Mouse (Mus musculus) kidney, postnatal 0 days (tissue): ENCODE measurements at regions not wholly inside any gene's neighbourhood (a gene's known extent, or its start where the extent isn't known, plus 50 kb on each side); places are given as distances from the start of the nearest gene placed in this dataset.

Source experiments
- ATAC-seq: fragments of 200-750 bp; cut with Nextera tagmentation; replicated peaks from 2 replicates; pipeline ENCODE4 v1.8.0; 2017; ENCODE audit warnings: low read depth, moderate number of reproducible peaks, moderate TSS enrichment, moderate library complexity; ENCODE audit not compliant: low FRiP score
- DNase-seq: peaks from one replicate; pipeline ENCODE4 v3.0.0-alpha.2; 2016; ENCODE audit warnings: low spot score
- H3K27ac ChIP-seq: fragments of 300-500 bp; sonication (generic); 2 replicates; pipeline ENCODE4 v1.5.1; 2014; ENCODE audit warnings: mild to moderate bottlenecking
- H3K27me3 ChIP-seq: fragments of 300-500 bp; sonication (generic); 2 replicates; pipeline ENCODE4 v1.6.1; 2014; ENCODE audit warnings: low read length, mixed read lengths; ENCODE audit not compliant: insufficient read depth
- H3K36me3 ChIP-seq: fragments of 300-500 bp; sonication (generic); 2 replicates; pipeline ENCODE4 v1.6.1; 2014; ENCODE audit warnings: low read length, mixed read lengths; ENCODE audit not compliant: insufficient read depth
- H3K4me1 ChIP-seq: fragments of 300-500 bp; sonication (generic); replicated peaks from 2 replicates; pipeline ENCODE4 v1.6.1; 2014; ENCODE audit warnings: antibody characterized with exemption, low read length, mixed read lengths; ENCODE audit not compliant: insufficient read depth
- H3K4me2 ChIP-seq: fragments of 300-500 bp; sonication (generic); 2 replicates; pipeline ENCODE4 v1.6.1; 2014; ENCODE audit warnings: mild to moderate bottlenecking, low read length, moderate library complexity, mixed read lengths
- H3K4me3 ChIP-seq: fragments of 300-500 bp; sonication (generic); replicated peaks from 2 replicates; pipeline ENCODE4 v1.5.1; 2014; ENCODE audit warnings: low read depth, low read length
- H3K9ac ChIP-seq: fragments of 300-500 bp; sonication (generic); 2 replicates; pipeline ENCODE4 v1.6.1; 2014; ENCODE audit warnings: low read depth, low read length
- H3K9me3 ChIP-seq: fragments of 300-500 bp; sonication (generic); replicated peaks from 2 replicates; pipeline ENCODE4 v1.6.1; 2016; ENCODE audit warnings: low read length, inconsistent platforms, mixed read lengths
- CTCF ChIP-seq: IDR thresholded peaks from 2 replicates; pipeline ENCODE4 v1.5.1; 2016; ENCODE audit warnings: antibody characterized with exemption, low read depth, mild to moderate bottlenecking, moderate library complexity
- WGBS: fragments of 180-500 bp; shearing (Covaris S2); extraction: QIAGEN DNeasy Blood & Tissue Kit; methylation state at CpG from one replicate; pipeline ENCODE4 v1.1.7; 2014; 5-methylcytosine and 5-hydroxymethylcytosine counted together

DNA sequence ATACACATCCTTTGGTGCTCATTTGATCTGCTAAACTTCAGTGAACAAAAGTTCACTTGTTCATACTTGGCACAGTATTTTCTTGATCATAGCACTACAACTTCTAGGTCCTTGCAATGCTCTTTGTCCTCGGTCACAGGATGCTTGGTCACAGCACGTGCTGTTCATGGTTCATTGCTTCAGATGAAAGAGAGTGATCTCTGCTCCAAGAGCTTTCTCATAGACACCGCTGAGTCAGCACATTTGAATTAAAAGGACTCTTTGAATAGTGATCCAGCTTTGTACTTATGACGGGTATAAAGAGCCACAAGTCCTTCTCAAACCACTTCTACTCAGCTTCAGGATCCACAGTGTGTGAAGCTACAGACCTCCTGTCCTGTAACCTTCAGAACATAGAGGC lies 649.3 kb upstream of the Arrdc4 start:
- H3K4me1 ChIP-seq: no peaks in the 10 kb centered on the region
- DNase-seq (peak; percentile 15), ATAC-seq (peak; percentile 46; the same call in 1 of the 2 replicates)
- no peaks in the 10 kb centered on the region for H3K36me3 ChIP-seq
- no peak overlapping the region for H3K9ac ChIP-seq
- no peak overlapping the region for H3K4me3 ChIP-seq
- H3K27me3 ChIP-seq: no peaks in the 10 kb centered on the region
- H3K4me2 ChIP-seq: no peak overlapping the region
- H3K27ac ChIP-seq: no peak overlapping the region
- H3K9me3 ChIP-seq: no peaks in the 10 kb centered on the region
- TF ChIP-seq CTCF: no peak
- 40% methylated on average over 4 of the region's 4 CpGs for WGBS

DNA sequence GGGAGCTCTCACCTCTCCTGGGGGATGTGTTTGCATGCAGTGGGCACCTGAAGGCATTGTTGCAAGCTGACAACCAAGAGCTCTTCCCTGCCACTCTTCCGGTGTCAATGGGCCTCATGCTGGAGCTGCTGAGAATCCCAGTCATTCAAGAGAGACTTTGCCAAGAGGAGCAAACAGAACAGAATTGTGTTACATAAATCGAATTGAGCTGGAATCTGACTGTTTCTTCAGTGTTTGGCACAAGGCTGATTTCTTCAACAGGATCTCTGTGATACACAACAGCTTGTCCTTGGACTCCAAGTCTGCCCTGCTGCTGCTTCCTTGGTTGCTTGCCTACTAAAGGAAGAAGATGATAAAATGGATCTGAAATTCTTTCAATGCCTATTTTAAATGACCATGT lies 647.8 kb upstream of the Arrdc4 start:
- DNase-seq: no peak
- Histone ChIP-seq H3K4me1 (no peaks in the 10 kb centered on the region), H3K36me3 (no peaks in the 10 kb centered on the region), H3K9me3 (no peaks in the 10 kb centered on the region), H3K4me3 (no peak overlapping the region), H3K27ac (no peak overlapping the region), H3K9ac (no peak overlapping the region), H3K27me3 (no peaks in the 10 kb centered on the region), H3K4me2 (no peak overlapping the region)
- no peak for TF ChIP-seq CTCF
- 85% methylated on average over 2 of the region's 2 CpGs for WGBS
- no peak for ATAC-seq
